Mouse (Mus musculus): ENCODE results near the gene Fam181b.

Gene Fam181b

GRCm38 (mm10) chr7:93079785-93080730, at the start of gene Fam181b:
Gene Fam181b, plus strand, starts transcription at chr7:93079865.
- peak; percentile 75 for DNase-seq

GRCm38 (mm10) chr7:93037763-93038471, 41.7 kb upstream of the Fam181b start:
- no peak for DNase-seq

DNA sequence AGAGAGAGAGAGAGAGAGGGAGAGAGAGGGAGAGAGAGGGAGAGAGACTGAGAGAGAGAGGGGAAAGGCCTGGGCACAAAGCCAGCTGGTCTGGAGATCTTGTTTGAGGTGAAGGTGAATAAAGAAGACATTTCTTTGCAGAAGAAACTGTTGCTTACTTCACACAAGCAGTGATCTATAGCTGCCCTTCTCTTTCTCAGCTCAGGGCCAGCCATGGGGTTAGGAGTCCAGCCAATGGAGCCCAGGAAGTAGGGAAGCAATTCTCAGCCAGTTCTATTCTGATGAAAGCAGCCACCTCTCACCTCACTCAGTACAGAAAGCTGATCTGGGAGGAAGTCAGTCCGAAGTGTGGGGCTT, 41.2 kb upstream of the Fam181b start:
- no peak for DNase-seq

- DNase-seq = no peak
Measured at GRCm38 (mm10) chr7:93039542-93039941, 40.1 kb upstream of the Fam181b start.

- no peak for DNase-seq
Measured at GRCm38 (mm10) chr7:93044359-93044758, 35.3 kb upstream of the Fam181b start.

DNA sequence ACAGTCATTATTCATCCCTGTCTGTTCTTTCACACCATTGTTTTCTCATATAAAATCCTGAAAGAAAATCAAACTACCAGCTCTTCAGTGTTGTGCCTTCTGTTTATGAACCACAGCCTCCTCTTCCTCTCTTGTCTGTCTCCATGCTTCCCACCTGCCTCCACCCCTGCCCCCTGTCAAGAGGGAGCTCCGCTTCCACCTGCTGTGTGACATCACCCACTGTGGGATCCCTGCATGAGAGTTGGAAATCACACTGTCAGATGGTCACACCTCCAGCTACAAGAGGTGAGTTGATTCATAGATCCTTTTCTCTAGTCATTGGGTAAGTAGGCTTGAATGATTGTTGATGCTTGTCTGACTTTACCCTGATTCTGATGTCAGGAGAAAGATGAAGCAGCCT, 34.9 kb upstream of the Fam181b start:
- DNase-seq = no peak

DNA sequence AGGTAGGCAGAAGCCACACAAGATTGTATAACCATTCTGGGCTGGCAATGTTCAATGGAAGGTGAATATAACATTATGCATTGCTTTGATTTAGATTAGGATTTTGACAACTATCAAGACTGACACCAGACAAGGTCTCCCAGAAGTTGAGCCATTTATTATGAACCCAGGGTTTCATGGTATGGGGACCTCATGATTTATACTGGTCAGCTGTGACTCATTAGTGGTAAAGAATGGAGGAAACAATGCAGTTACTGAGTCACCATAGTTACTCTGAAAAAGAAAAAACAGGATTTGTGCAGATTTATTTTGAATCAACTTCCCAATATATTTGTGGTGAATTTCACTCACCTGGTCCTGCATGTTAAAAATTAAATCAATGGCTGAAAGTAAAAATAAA, 18.8 kb upstream of the Fam181b start:
- DNase-seq = no peak

GRCm38 (mm10) chr7:93061747-93062146, 17.9 kb upstream of the Fam181b start:
- no peak for DNase-seq

- DNase-seq = no peak
Measured at GRCm38 (mm10) chr7:93062189-93062588, 17.5 kb upstream of the Fam181b start.

DNA sequence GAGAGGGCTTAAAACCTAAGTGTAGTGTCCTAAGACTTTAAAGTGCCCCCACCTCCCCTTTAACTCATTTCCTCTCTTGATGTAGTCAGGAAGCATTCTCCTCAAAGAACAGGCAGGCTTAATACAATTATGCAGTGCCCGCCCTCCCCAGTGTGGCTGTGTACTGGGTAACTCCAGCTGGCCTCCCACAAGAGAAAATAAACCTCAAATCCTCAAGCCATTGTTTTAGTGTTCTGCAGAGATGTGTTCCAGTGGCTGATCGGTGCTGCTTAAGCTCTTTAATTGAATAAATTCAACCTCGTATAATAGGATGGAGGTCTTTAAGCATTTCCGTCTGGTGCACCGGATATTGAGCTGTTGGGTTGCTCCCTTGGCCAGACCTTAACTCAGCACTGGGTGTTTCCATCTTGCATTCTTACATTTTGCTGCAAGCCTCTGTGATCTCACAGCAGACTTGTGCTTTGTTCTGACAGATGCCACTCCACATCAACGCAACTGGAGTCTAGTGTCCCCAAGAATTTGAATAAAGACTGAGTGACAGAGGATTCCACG, 12.1 kb upstream of the Fam181b start:
- DNase-seq = no peak

GRCm38 (mm10) chr7:93076435-93076960, 3.2 kb upstream of the Fam181b start:
- no peak for DNase-seq

GRCm38 (mm10) chr7:93079420-93079784, 263 bp upstream of the Fam181b start:
- no peak for DNase-seq

- peak; percentile 28 for DNase-seq
Measured at GRCm38 (mm10) chr7:93080731-93081430, 1.2 kb downstream of the Fam181b start.

- DNase-seq = peak; percentile 92
Measured at GRCm38 (mm10) chr7:93093371-93094058, 13.8 kb downstream of the Fam181b start.

- peak; percentile 58 for DNase-seq
Measured at GRCm38 (mm10) chr7:93095511-93095910, 15.8 kb downstream of the Fam181b start.

GRCm38 (mm10) chr7:93104776-93105340, 25.2 kb downstream of the Fam181b start:
- no peak for DNase-seq

DNA sequence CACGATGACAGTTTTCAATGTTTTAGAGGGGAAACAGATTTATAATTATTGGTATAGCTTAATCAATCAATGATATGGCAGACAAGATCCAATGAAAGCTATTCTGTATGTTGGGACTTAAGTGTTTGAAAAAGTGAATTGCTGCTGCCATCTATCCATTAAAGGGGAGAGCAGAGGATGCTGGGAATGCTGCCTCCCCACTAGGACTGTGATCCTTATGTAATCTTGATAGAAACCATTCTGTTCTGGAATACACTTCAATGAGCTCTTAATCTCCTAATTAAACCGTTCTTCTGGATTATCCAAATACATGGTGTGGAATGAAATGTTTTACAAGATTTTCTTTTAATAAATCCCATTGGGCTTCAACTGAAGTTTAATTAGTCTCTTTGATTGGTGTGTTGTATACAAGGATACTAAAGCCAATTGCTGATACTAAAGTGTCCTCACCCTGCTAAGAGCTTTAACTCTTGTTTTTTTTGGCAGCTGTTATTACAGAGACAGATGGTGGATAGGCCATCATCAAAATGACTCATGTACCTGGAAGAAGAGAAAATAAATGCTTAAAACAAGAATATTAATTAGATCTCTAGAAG, 30.8 kb downstream of the Fam181b start:
- DNase-seq = peak; percentile 19

DNA sequence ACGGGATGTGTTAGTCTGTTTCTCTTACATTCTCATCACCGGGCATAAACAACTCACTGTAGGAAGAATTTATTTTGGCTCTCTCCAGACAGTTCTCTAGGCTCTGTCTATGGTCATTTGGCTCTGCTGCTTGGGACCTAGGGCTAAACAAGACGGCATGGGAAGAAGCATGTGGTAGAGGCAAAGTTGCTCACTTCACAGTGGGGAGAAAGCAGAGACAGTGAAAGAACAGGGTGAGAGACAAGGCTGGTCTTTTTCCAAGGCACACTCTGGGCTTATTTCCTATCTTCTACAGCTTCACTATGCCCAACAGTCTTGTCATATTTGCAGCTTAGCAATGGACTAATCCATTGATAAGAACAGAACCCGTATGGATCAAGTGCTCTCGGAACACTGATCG, 31.4 kb downstream of the Fam181b start:
- DNase-seq = peak; percentile 49

DNA sequence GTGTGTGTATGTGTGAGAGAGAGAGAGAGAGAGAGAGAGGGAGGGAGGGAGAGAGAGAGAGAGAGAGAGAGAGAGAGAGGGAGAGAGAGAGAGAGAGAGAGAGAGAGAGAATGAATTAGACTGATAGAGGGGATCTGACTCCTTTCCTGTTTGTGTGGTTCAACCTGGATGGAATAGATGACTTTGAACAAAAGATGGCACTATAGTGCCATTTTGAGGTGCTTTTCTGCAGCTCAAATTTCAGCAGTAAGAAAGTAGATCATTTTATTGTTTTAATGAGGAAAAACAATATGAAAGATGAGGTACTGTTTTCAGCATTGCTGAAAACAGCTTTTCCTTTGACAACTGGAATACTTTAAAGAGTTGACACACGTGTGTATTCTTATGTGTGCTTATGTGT, 37.9 kb downstream of the Fam181b start:
- DNase-seq = no peak

- DNase-seq = peak; percentile 35
Measured at GRCm38 (mm10) chr7:93123936-93124335, 44.3 kb downstream of the Fam181b start.

Data from cerebellum, adult 8-10 months (tissue).